Mouse (Mus musculus) MEL (cell line): ENCODE data around the gene Fam129a. TPM values are rescaled to one million over a fixed set of nuclear protein-coding genes. Genes with fewer than 3 reads are reported as not detected.

Source experiments
- DNase-seq: peaks from one replicate; pipeline ENCODE4 v3.0.0; 2011; ENCODE audit warnings: low read depth, low spot score
- H3K27ac ChIP-seq: 2 replicates; pipeline ENCODE4 v1.5.1; 2012; ENCODE audit warnings: low read depth, mild to moderate bottlenecking, control low read depth, low read length, moderate library complexity; ENCODE audit not compliant: control insufficient read depth
- H3K27me3 ChIP-seq, 2 experiments: fragments of 150-350 bp in 1 of 2; sonication (generic) in 1 of 2; 2 replicates each; pipeline ENCODE4 v1.6.1; 2012; ENCODE audit warnings: low read length in 2 of 2, mild to moderate bottlenecking in 2 of 2, improper control_type of control experiment in 1 of 2, moderate library complexity in 1 of 2; ENCODE audit not compliant: insufficient read depth in 2 of 2, control insufficient read depth in 1 of 2
- H3K36me3 ChIP-seq, 2 experiments: 2 replicates each; pipeline ENCODE4 v1.6.1; 2012 to 2014; ENCODE audit warnings: low read length in 2 of 2, improper control_type of control experiment in 1 of 2, inconsistent platforms in 1 of 2, mild to moderate bottlenecking in 1 of 2; ENCODE audit not compliant: insufficient read depth in 2 of 2, control insufficient read depth in 1 of 2
- H3K4me1 ChIP-seq, 2 experiments: fragments of 150-350 bp in 1 of 2; sonication (generic) in 1 of 2; 2 replicates each; pipeline ENCODE4 v1.6.1; 2012; ENCODE audit warnings: low read length in 2 of 2, improper control_type of control experiment in 1 of 2, mild to moderate bottlenecking in 1 of 2; ENCODE audit not compliant: insufficient read depth in 2 of 2, control insufficient read depth in 1 of 2
- H3K4me3 ChIP-seq, 2 experiments: fragments of 150-350 bp in 1 of 2; sonication (generic) in 1 of 2; 2 replicates each; pipeline ENCODE4 v1.5.1; 2012; ENCODE audit warnings: low read depth in 2 of 2, low read length in 2 of 2, mild to moderate bottlenecking in 2 of 2, moderate library complexity in 2 of 2, control low read depth in 1 of 2, improper control_type of control experiment in 1 of 2; ENCODE audit not compliant: control insufficient read depth in 1 of 2, insufficient read depth in 1 of 2
- H3K79me2 ChIP-seq: 2 replicates; pipeline ENCODE4 v1.6.1; 2012; ENCODE audit warnings: mild to moderate bottlenecking, low read length, moderate library complexity; ENCODE audit not compliant: control insufficient read depth, poor library complexity, insufficient read depth
- H3K9ac ChIP-seq: 2 replicates; pipeline ENCODE4 v1.6.1; 2012; ENCODE audit warnings: low read depth, mild to moderate bottlenecking, control low read depth, low read length, moderate library complexity; ENCODE audit not compliant: control insufficient read depth, poor library complexity, severe bottlenecking
- H3K9me3 ChIP-seq: fragments of 150-350 bp; sonication (generic); replicated peaks from 2 replicates; pipeline ENCODE4 v1.6.1; 2012; ENCODE audit warnings: mild to moderate bottlenecking, low read length, improper control_type of control experiment, moderate library complexity; ENCODE audit not compliant: insufficient read depth
- CHD1 ChIP-seq: IDR thresholded peaks from 2 replicates; pipeline ENCODE4 v1.6.1; 2012; ENCODE audit warnings: low read depth, mild to moderate bottlenecking, inconsistent platforms, low read length, improper control_type of control experiment
- E2F4 ChIP-seq: IDR thresholded peaks from 2 replicates; pipeline ENCODE4 v1.6.1; 2011; ENCODE audit warnings: low read depth, low read length, improper control_type of control experiment, borderline replicate concordance
- ETS1 ChIP-seq: IDR thresholded peaks from 2 replicates; pipeline ENCODE4 v1.6.1; 2012; ENCODE audit warnings: low read depth, mild to moderate bottlenecking, inconsistent platforms, low read length, improper control_type of control experiment, moderate library complexity
- GATA1 ChIP-seq: IDR thresholded peaks from 2 replicates; pipeline ENCODE4 v1.6.1; 2011; ENCODE audit warnings: low read depth, low read length, improper control_type of control experiment
- HCFC1 ChIP-seq: IDR thresholded peaks from 2 replicates; pipeline ENCODE4 v1.6.1; 2012; ENCODE audit warnings: low read depth, mild to moderate bottlenecking, inconsistent platforms, low read length, improper control_type of control experiment, moderate library complexity
- JUND ChIP-seq: IDR thresholded peaks from 2 replicates; pipeline ENCODE4 v1.6.1; 2011; ENCODE audit warnings: low read depth, mild to moderate bottlenecking, improper control_type of control experiment, low read length
- MAZ ChIP-seq: IDR thresholded peaks from 2 replicates; pipeline ENCODE4 v1.6.1; 2012; ENCODE audit warnings: low read depth, mild to moderate bottlenecking, inconsistent platforms, low read length, improper control_type of control experiment
- MEF2A ChIP-seq: IDR thresholded peaks from 2 replicates; pipeline ENCODE4 v1.6.1; 2014; ENCODE audit warnings: low read depth, mild to moderate bottlenecking, inconsistent platforms, low read length, improper control_type of control experiment; ENCODE audit not compliant: poor library complexity, insufficient replicate concordance, severe bottlenecking; ENCODE audit errors: extremely low read depth
- MYB ChIP-seq: IDR thresholded peaks from 2 replicates; pipeline ENCODE4 v1.6.1; 2011; ENCODE audit warnings: mild to moderate bottlenecking, low read depth, low read length, improper control_type of control experiment
- MYC ChIP-seq: IDR thresholded peaks from 2 replicates; pipeline ENCODE4 v1.6.1; 2011; ENCODE audit warnings: low read depth, mild to moderate bottlenecking, low read length, improper control_type of control experiment, moderate library complexity
- RAD21 ChIP-seq: IDR thresholded peaks from 2 replicates; pipeline ENCODE4 v1.6.1; 2011; ENCODE audit warnings: mild to moderate bottlenecking, low read depth, low read length, improper control_type of control experiment
- TAL1 ChIP-seq: IDR thresholded peaks from 2 replicates; pipeline ENCODE4 v1.6.1; 2012; ENCODE audit warnings: mild to moderate bottlenecking, inconsistent platforms, low read length, moderate library complexity, mixed read lengths
- USF2 ChIP-seq, 2 experiments: IDR thresholded peaks; 2 replicates each; pipeline ENCODE4 v1.6.1; 2011 to 2012; ENCODE audit warnings: improper control_type of control experiment in 2 of 2, low read length in 2 of 2, borderline replicate concordance in 1 of 2, inconsistent platforms in 1 of 2, low read depth in 1 of 2, mild to moderate bottlenecking in 1 of 2; ENCODE audit not compliant: insufficient read depth in 1 of 2
- ZC3H11A ChIP-seq: IDR thresholded peaks from 2 replicates; pipeline ENCODE4 v1.6.1; 2012; ENCODE audit warnings: low read depth, mild to moderate bottlenecking, inconsistent platforms, low read length, improper control_type of control experiment
- ZMIZ1 ChIP-seq: IDR thresholded peaks from 2 replicates; pipeline ENCODE4 v1.6.1; 2012; ENCODE audit warnings: low read depth, mild to moderate bottlenecking, inconsistent platforms, low read length, improper control_type of control experiment, moderate library complexity
- ZNF384 ChIP-seq: IDR thresholded peaks from 2 replicates; pipeline ENCODE4 v1.6.1; 2012; ENCODE audit warnings: low read depth, mild to moderate bottlenecking, inconsistent platforms, low read length, improper control_type of control experiment
- polyA plus RNA-seq, 2 experiments: library from polyadenylated mRNA; stranded (reverse) in 1 of 2; unstranded in 1 of 2; fragments of >175 nt in 1 of 2; fragments of >200 nt in 1 of 2; gene quantifications; 2 replicates each; pipeline versions ENCODE4 v1.2.1 to v1.2.4; 2012; ENCODE audit warnings: low replicate concordance in 2 of 2, low read depth in 1 of 2; ENCODE audit not compliant: insufficient read length in 2 of 2, insufficient read depth in 1 of 2, missing spikeins in 1 of 2
- total RNA-seq: library from RNA; depleted of rRNA; stranded (reverse); fragments of 300-350 nt; gene quantifications from 2 replicates; pipeline ENCODE4 v1.2.3, GENCODE M21; 2012

Gene Fam129a
- total and polyA plus RNA-seq, 3 experiments: 3.1 to 67.5 (median 8.8) TPM

DNA sequence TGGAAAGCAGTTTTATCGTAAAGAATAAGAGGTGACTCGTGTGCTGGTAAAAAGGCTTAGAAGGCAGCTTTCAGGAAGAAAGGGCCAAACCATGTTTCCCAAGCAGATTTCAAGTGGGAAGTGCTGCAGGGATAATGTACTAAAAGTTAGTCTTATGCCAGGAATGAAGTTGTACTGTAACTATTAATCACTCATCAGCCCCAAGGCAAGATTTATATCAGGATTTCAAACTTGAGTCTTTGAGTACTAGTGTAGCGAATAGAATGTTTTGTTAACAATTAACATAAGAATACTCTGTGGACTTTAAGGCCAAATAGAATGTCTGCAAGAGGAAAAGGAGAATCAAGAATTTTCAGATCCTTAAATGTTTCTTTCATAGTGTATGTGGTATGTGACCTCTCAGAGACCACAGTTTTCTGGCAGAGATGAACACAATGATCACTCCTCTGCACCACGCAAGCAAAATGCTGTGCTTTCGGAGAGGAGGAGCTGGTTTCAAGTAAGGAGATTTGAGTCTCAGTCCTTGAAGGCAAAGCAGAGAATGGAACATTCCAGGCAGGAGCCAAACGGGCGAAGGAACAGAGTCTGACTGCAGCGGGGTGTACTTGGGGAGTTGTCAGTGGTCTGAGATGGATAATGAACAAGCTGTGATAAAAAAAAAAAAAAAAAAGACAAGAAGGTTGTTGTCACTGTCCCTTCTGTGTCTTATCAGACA is 21.9 kb upstream of the Fam129a start:
- TF ChIP-seq JUND (no peak), ZNF384 (peak; percentile 87), GATA1 (peak; percentile 28), MYB (no peak), ZC3H11A (no peak)
- no peak for DNase-seq
- Histone ChIP-seq H3K27ac (no peak overlapping the region), H3K9ac (no peak overlapping the region), H3K36me3 (peaks cover 0 to 5% of the 10 kb centered on the region in 2 experiments; a peak in 1 of 4 replicates), H3K4me1 (peaks cover 0 to 7% of the 10 kb centered on the region in 2 experiments; a peak in 1 of 4 replicates), H3K79me2 (no peaks in the 10 kb centered on the region), H3K27me3 (no peaks in the 10 kb centered on the region), H3K9me3 (no peaks in the 10 kb centered on the region), H3K4me3 (no peak overlapping the region)

DNA sequence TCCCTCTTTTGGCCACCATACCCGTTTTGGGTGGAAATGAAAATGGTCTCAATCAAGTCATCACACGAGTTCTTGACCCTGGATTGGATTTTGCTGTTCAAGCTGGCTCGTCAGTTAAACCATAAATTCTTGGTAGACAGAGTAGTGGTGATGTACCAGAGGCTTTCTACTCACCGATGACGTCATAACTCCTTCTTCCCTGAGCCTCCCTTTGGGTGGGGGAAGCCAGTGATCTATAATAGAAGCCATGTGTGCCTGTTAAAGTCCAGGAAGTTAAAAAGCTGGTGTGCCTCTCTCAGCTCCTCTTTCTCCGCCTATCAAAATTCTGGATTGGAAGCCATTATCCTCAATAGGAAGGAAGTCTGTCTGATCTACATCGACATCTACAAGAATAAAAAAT is 21.2 kb upstream of the Fam129a start:
- Histone ChIP-seq H3K79me2 (no peaks in the 10 kb centered on the region), H3K27ac (no peak overlapping the region)
- TF ChIP-seq ZNF384 (no peak), E2F4 (no peak), TAL1 (no peak), MYC (no peak), ETS1 (no peak), ZC3H11A (no peak), ZMIZ1 (no peak), MEF2A (no peak), CHD1 (no peak), USF2 (IDR thresholded peaks at IDR 0.05; ENCODE audit: borderline replicate concordance in 1 of 2, insufficient read depth in 1 of 2, low read depth in 1 of 2, low read length in 2 of 2) (no peak), MAZ (no peak), HCFC1 (no peak), RAD21 (no peak), JUND (no peak)
- TF ChIP-seq, all 39 proteins: peak for 0
- H3K36me3 ChIP-seq: peaks cover 0 to 5% of the 10 kb centered on the region in 2 experiments; a peak in 1 of 4 replicates
- H3K27me3 ChIP-seq: no peaks in the 10 kb centered on the region
- H3K9ac ChIP-seq: no peak overlapping the region
- DNase-seq: no peak
- no peak overlapping the region for H3K4me3 ChIP-seq
- H3K4me1 ChIP-seq: peaks cover 0 to 7% of the 10 kb centered on the region in 2 experiments; a peak in 1 of 4 replicates
- no peaks in the 10 kb centered on the region for H3K9me3 ChIP-seq
